Mouse (Mus musculus): ENCODE results near the gene Ogdh.

DNA sequence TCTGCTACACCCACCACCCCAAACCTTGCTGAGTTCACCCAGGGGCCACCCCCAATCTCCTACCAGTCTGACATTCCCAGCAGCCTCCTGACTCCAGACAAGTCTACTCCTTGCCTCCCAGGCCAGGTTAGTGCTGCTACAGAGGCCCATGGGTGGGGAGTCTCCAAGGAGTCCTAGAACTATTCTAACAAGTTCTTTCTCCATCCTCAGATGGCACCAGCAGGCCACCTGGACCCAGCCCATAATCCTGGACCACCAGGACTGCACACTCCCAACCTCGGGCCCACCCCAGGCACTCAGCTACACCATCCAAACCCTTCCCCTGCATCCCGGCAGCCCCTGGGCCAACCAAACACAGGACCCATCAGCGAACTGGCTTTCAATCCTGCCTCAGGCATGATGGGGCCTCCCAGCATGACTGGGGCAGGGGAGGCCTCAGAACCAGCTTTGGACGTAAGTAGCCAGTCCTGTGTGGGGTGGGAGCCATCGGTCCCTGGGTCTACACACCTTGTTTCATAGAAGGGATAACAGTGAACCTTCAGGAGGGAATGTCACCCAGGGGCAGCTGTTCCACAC is 112.5 kb downstream of the Ogdh start:
- no peak for TF ChIP-seq CTCF (IDR thresholded peaks at IDR 0.05; ENCODE audit: borderline replicate concordance, extremely low read depth, insufficient read depth, insufficient read length)
- TF ChIP-seq POLR2A (IDR thresholded peaks at IDR 0.05; ENCODE audit: borderline replicate concordance, extremely low read depth, insufficient read depth, insufficient read length, poor library complexity, severe bottlenecking), result no peak

Data from brain, embryonic 14.5 days (tissue).